In the genomic region with DNA sequence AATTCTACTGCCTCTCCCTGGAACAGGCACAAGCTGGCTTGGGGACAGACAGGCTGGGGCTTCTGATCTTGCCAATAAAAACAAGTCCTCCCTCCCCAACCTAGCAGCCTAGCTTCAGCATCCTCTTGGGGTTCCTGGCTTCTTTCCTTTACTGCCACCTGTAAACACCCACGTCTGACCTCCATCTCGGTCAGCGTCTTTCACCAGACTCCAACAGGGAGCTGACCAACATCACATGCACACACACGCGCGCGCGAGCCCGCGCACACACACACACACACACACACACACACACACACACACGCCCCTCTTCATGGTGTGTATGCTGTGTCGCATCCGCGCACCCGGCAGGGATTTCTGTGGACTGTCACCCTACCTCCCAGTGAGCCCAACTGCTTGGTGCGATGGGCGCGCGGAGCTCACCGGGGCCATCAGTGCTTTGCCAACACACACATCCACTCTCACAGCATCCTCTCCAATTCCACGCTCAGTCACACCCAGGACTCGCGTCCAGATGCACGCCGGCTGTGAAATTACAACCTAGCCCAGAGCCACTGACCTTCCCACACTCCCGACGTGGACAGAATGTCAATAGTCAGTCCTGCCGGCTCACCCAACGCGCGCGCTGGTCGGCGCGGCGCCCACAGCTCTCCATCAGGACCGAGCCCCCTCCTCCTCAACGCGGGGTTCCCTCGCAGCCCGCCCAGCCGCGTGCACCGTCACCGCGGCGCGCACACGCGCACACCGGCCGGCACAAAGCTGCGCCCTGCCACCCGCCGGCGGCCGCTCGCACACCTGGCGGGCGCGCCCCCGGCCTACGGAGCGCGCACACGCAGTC, we compare ENCODE assay signal across 8 mouse cellular contexts. TPM values are rescaled to one million over a fixed set of nuclear protein-coding genes. Genes with fewer than 3 reads are reported as not detected.
DNase-seq lines count a peak whose midpoint lies in the region; ATAC-seq lines count a peak whose summit lies in the region.

No protein-coding gene starts in this region.

- H3K9ac ChIP-seq in liver, embryonic 11.5 days (ENCODE audit: low read depth, low read length), result no peak overlapping the region
- peak overlapping the region; percentile 29; the same call in 1 of the 2 replicates for H3K9ac ChIP-seq in embryonic facial prominence, embryonic 12.5 days

- no peaks in the 10 kb centered on the region for H3K36me3 ChIP-seq in liver, embryonic 11.5 days (ENCODE audit: control insufficient read depth, insufficient read depth, low read length)
- H3K36me3 ChIP-seq in embryonic facial prominence, embryonic 12.5 days, result no peaks in the 10 kb centered on the region

- no peaks in the 10 kb centered on the region for H3K9me3 ChIP-seq in liver, embryonic 11.5 days (ENCODE audit: control insufficient read depth, low read length)
- no peaks in the 10 kb centered on the region for H3K9me3 ChIP-seq in embryonic facial prominence, embryonic 12.5 days

- WGBS in liver, embryonic 11.5 days, result 4% methylated on average over 64 of the region's 66 CpGs
- 4% methylated on average over 66 of the region's 66 CpGs for WGBS in embryonic facial prominence, embryonic 12.5 days

- H3K4me2 ChIP-seq in liver, embryonic 11.5 days, result peak overlapping the region; percentile 64
- peak overlapping the region; percentile 71 for H3K4me2 ChIP-seq in embryonic facial prominence, embryonic 12.5 days (replicated peaks)

- no peak for ATAC-seq in liver, embryonic 11.5 days (replicated peaks; ENCODE audit: low FRiP score)
- no peak for ATAC-seq in embryonic facial prominence, embryonic 12.5 days (ENCODE audit: insufficient number of reproducible peaks, insufficient read depth, low FRiP score, low TSS enrichment)

- no peaks in the 10 kb centered on the region for H3K4me1 ChIP-seq in liver, embryonic 11.5 days (replicated peaks; ENCODE audit: control insufficient read depth, insufficient read depth, low read length)
- peaks cover 8% of the 10 kb centered on the region; the same call in 1 of the 2 replicates for H3K4me1 ChIP-seq in embryonic facial prominence, embryonic 12.5 days

- no peak for DNase-seq in liver, embryonic 11.5 days (ENCODE audit: low spot score)
- no peak for DNase-seq in liver
- DNase-seq in layer of hippocampus, postnatal 10 days (ENCODE audit: low spot score in 2 of 2), result peak; percentile 58 to 72
- DNase-seq in neural tube, embryonic 10.5 days (ENCODE audit: extremely low spot score, low spot score), result peak; percentile 32
- DNase-seq in urinary bladder, postnatal 36 days (ENCODE audit: low spot score in 2 of 2), result no peak
- no peak for DNase-seq in gastrocnemius, postnatal 10 days
- no peak for DNase-seq in kidney, adult 9 months

- H3K27ac ChIP-seq in liver, embryonic 11.5 days (ENCODE audit: low read depth, low read length), result no peak overlapping the region
- no peak overlapping the region for H3K27ac ChIP-seq in embryonic facial prominence, embryonic 12.5 days

- H3K27me3 ChIP-seq in liver, embryonic 11.5 days (replicated peaks; ENCODE audit: control insufficient read depth, insufficient read depth, low read length), result peaks cover 70% of the 10 kb centered on the region
- H3K27me3 ChIP-seq in embryonic facial prominence, embryonic 12.5 days, result peaks cover 55% of the 10 kb centered on the region

- peak overlapping the region; percentile 42 for H3K4me3 ChIP-seq in liver, embryonic 11.5 days (ENCODE audit: low read depth, low read length)
- H3K4me3 ChIP-seq in embryonic facial prominence, embryonic 12.5 days, result peak overlapping the region; percentile 40

RNA-seq across cellular contexts. Expression of a gene that starts 21.1 kb away (rescaled TPM):
- 2.1 TPM in 2 replicates for polyA plus RNA-seq in liver, embryonic 11.5 days (2014; fragmentation: Nextera tagmentation; extraction: Ambion mirVana)
- 3.6 and 3.7 TPM in 2 replicates for polyA plus RNA-seq in embryonic facial prominence, embryonic 12.5 days (2016; fragmentation: Nextera tagmentation; extraction: Ambion mirVana)
- total RNA-seq in layer of hippocampus, postnatal 10 days (2021), result 100 to 1,000 TPM; 107 to 121 TPM
- 10 to 100 TPM; 15.0 to 16.1 TPM for total RNA-seq in gastrocnemius, postnatal 10 days (2021)

RNA-seq across cellular contexts. Expression of a gene that starts 29.8 kb away (rescaled TPM):
- polyA plus RNA-seq in liver, embryonic 11.5 days (2014; fragmentation: Nextera tagmentation; extraction: Ambion mirVana), result 5.3 and 5.5 TPM in 2 replicates
- 1.4 and 2.0 TPM in 2 replicates for polyA plus RNA-seq in embryonic facial prominence, embryonic 12.5 days (2016; fragmentation: Nextera tagmentation; extraction: Ambion mirVana)
- total RNA-seq in layer of hippocampus, postnatal 10 days (2021), result 10 to 100 TPM; 15.9 to 16.3 TPM
- under 1 TPM; 0.12 to 0.32 TPM for total RNA-seq in gastrocnemius, postnatal 10 days (2021)

RNA-seq across cellular contexts. Expression of a gene that starts 59.7 kb away (rescaled TPM):
- polyA plus RNA-seq in liver, embryonic 11.5 days (2014; fragmentation: Nextera tagmentation; extraction: Ambion mirVana), result 60.9 and 61.4 TPM in 2 replicates
- polyA plus RNA-seq in embryonic facial prominence, embryonic 12.5 days (2016; fragmentation: Nextera tagmentation; extraction: Ambion mirVana), result 23.8 and 24.4 TPM in 2 replicates
- 10 to 100 TPM; 68.2 to 74.1 TPM for total RNA-seq in layer of hippocampus, postnatal 10 days (2021)
- total RNA-seq in gastrocnemius, postnatal 10 days (2021), result 10 to 100 TPM; 83.7 to 90.5 TPM

Comparison
In these comparisons a context has a peak if more than half of its experiments do, and no peak if none do; other contexts are left out.
1. DNase-seq: peak in layer of hippocampus, postnatal 10 days (2 of 2) and neural tube, embryonic 10.5 days (single experiment); none in liver, embryonic 11.5 days (single experiment), liver (single experiment), urinary bladder, postnatal 36 days (0 of 2), gastrocnemius, postnatal 10 days (single experiment) and kidney, adult 9 months (single experiment).
2. RNA of a gene that starts 21.1 kb away (total RNA-seq): 107 to 121 TPM in layer of hippocampus, postnatal 10 days; 15.0 to 16.1 TPM in gastrocnemius, postnatal 10 days; every median in the first group is over 4 times any median in the second.
3. RNA of a gene that starts 29.8 kb away (total RNA-seq): 15.9 to 16.3 TPM in layer of hippocampus, postnatal 10 days; 0.12 to 0.32 TPM in gastrocnemius, postnatal 10 days; every median in the first group is over 10 times any median in the second.